ENCODE assay signal across 17 mouse cellular contexts in the genomic region with DNA sequence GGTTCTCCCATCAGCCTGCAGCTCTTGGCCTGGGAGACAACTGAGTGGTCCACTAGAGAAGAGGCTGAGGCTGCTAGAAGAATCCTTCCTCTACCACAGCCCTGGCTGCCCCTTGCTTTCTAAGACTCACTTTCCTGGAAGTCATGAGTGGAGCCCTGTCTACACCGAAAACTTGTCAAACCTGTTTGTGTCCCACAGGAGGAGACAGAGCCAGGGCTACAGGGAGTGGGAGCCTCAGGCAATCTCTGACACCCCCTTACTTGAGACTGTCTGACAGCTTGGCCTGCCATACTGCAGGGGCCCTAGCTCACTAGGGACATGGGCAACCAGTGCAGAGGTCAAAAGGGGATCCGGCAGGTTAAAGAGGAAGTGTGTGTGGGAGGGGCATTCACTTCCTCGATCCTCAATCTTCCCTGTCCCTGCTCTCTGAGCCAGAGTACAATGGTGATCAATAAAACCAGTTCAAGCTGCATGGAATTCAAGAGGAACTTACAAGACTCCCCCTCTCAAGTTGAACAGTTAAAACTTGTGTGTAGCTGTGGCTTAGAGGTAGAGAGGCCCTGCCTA. TPM values are rescaled to one million over a fixed set of nuclear protein-coding genes. Genes with fewer than 3 reads are reported as not detected.
DNase-seq lines count a peak whose midpoint lies in the region.
"Had no signal": no experiment of that assay in that cellular context is flagged by ENCODE, and none has a peak within 500 bp of the region (broad histone marks: within the 10 kb centered on the region; RNA-seq: fewer than 3 reads in every experiment).

No protein-coding gene starts in this region.

- DNase-seq in urinary bladder, postnatal 14 days (ENCODE audit: low spot score), result peak; percentile 63
- no peak for DNase-seq in urinary bladder, postnatal 4 days (ENCODE audit: low spot score in 2 of 2)
- DNase-seq in kidney, postnatal 25 days, result peak; percentile 22 to 54
- peak; percentile 21 for DNase-seq in lung, postnatal 14 days
- peak; percentile 28 to 41 for DNase-seq in urinary bladder, postnatal 36 days (ENCODE audit: low spot score in 2 of 2)
- no peak for DNase-seq in adrenal gland, adult 2 months
- no peak for DNase-seq in adrenal gland, postnatal 25 days
- DNase-seq: adrenal gland, postnatal 14 days; heart, postnatal 4 days; liver; right cerebral cortex, adult 18-20 months; thymus, postnatal 36 days had no signal

RNA-seq across cellular contexts. Expression of a gene that starts 9.3 kb away (rescaled TPM):
- total RNA-seq in adrenal gland, adult 2 months (2021), result not detected
- not detected in 2 replicates for polyA plus RNA-seq in adrenal gland, adult 2 months (2012; rRNA removed)
- not detected in 2 replicates for total RNA-seq in adrenal gland, postnatal 25 days (2021)
- total RNA-seq: adrenal gland, postnatal 14 days; heart, postnatal 4 days; left cerebral cortex, adult 2 months; monocyte, adult 5-6 weeks had no signal
- polyA plus RNA-seq: embryonic facial prominence, embryonic 12.5 days; forebrain, embryonic 11.5 days; neural tube, embryonic 15.5 days had no signal

Comparison
In these comparisons a context has a peak if more than half of its experiments do, and no peak if none do; other contexts are left out.
1. DNase-seq: peak in urinary bladder, postnatal 14 days (single experiment), kidney, postnatal 25 days (2 of 2), lung, postnatal 14 days (single experiment) and urinary bladder, postnatal 36 days (2 of 2); none in urinary bladder, postnatal 4 days (0 of 2), adrenal gland, adult 2 months (single experiment) and adrenal gland, postnatal 25 days (single experiment).